ENCODE assay signal across 10 mouse cellular contexts in genomic region chr2:174310913-174311514, GRCm38 (mm10). TPM values are rescaled to one million over a fixed set of nuclear protein-coding genes. Genes with fewer than 3 reads are reported as not detected.
DNase-seq lines count a peak whose midpoint lies in the region; ATAC-seq and TF ChIP-seq lines count a peak whose summit lies in the region.
"Had no signal": no experiment of that assay in that cellular context is flagged by ENCODE, and none has a peak within 500 bp of the region (broad histone marks: within the 10 kb centered on the region; RNA-seq: fewer than 3 reads in every experiment).

No protein-coding gene starts in this region.

- peak; percentile 63; the same call in 1 of the 2 replicates for ATAC-seq in kidney, embryonic 15.5 days (replicated peaks; ENCODE audit: low FRiP score)
- ATAC-seq in neural tube, embryonic 15.5 days (ENCODE audit: low FRiP score): peak; percentile 73

- peaks cover 12% of the 10 kb centered on the region for H3K4me1 ChIP-seq in kidney, embryonic 15.5 days
- peaks cover 4% of the 10 kb centered on the region; the same call in 1 of the 2 replicates for H3K4me1 ChIP-seq in neural tube, embryonic 15.5 days

- TF ChIP-seq CTCF in left cerebral cortex, adult 2 months (IDR thresholded peaks at IDR 0.05): peak; percentile 89

- WGBS in kidney, embryonic 15.5 days: 13% methylated on average over 7 of the region's 7 CpGs
- 14% methylated on average over 7 of the region's 7 CpGs for whole genome bisulfite sequencing in neural tube, embryonic 15.5 days

- peak; percentile 57 to 59 for DNase-seq in left cerebral cortex, adult 2 months (ENCODE audit: extremely low spot score in 1 of 2, low spot score in 2 of 2)
- no peak for DNase-seq in left cerebral cortex, adult 11 months (ENCODE audit: low spot score)
- DNase-seq in adrenal gland, postnatal 36 days: peak; percentile 57 to 64
- peak; percentile 27 to 52 for DNase-seq in frontal cortex, postnatal 25 days (ENCODE audit: low spot score in 2 of 2)
- DNase-seq in lung, adult 18-20 months: peak; percentile 28 to 50
- DNase-seq in ovary, adult 18-20 months (ENCODE audit: low spot score): no peak

- H3K4me2 ChIP-seq in kidney, embryonic 15.5 days: no peak overlapping the region
- H3K4me2 ChIP-seq in neural tube, embryonic 15.5 days: no peak overlapping the region
- H3K4me2 ChIP-seq: embryonic facial prominence, embryonic 15.5 days had no signal

- H3K27ac ChIP-seq in left cerebral cortex, adult 2 months: no peak overlapping the region
- no peak overlapping the region for H3K27ac ChIP-seq in kidney, embryonic 15.5 days
- H3K27ac ChIP-seq in neural tube, embryonic 15.5 days (replicated peaks): no peak overlapping the region

- no peak overlapping the region for H3K9ac ChIP-seq in kidney, embryonic 15.5 days
- no peak overlapping the region for H3K9ac ChIP-seq in neural tube, embryonic 15.5 days (replicated peaks)
- H3K9ac ChIP-seq: embryonic facial prominence, embryonic 15.5 days had no signal

- H3K9me3 ChIP-seq in kidney, embryonic 15.5 days (replicated peaks): no peaks in the 10 kb centered on the region
- no peaks in the 10 kb centered on the region for H3K9me3 ChIP-seq in neural tube, embryonic 15.5 days (replicated peaks)
- H3K9me3 ChIP-seq: embryonic facial prominence, embryonic 15.5 days had no signal

- H3K36me3 ChIP-seq in kidney, embryonic 15.5 days: no peaks in the 10 kb centered on the region
- H3K36me3 ChIP-seq in neural tube, embryonic 15.5 days: no peaks in the 10 kb centered on the region
- H3K36me3 ChIP-seq: embryonic facial prominence, embryonic 15.5 days had no signal

- H3K4me3 ChIP-seq in left cerebral cortex, adult 2 months: no peak overlapping the region
- H3K4me3 ChIP-seq in kidney, embryonic 15.5 days (replicated peaks): no peak overlapping the region
- H3K4me3 ChIP-seq in neural tube, embryonic 15.5 days (replicated peaks): no peak overlapping the region
- H3K4me3 ChIP-seq: embryonic facial prominence, embryonic 15.5 days; myocyte had no signal

- intact Hi-C loops in left cerebral cortex, adult 2 months (cut with DNase I): loop anchor here (1.0 to 5.0 kb wide), 2 partner anchors 221 to 589 kb away; no protein-coding TSS in a partner anchor

- H3K27me3 ChIP-seq in kidney, embryonic 15.5 days: peaks cover 3% of the 10 kb centered on the region
- no peaks in the 10 kb centered on the region for H3K27me3 ChIP-seq in neural tube, embryonic 15.5 days (replicated peaks)
- H3K27me3 ChIP-seq: embryonic facial prominence, embryonic 15.5 days had no signal

RNA-seq across cellular contexts. Expression of gene Gnas, which starts 26.9 kb away (rescaled TPM):
- total RNA-seq in left cerebral cortex, adult 2 months (2021): 1,000 to 10,000 TPM; 1,778 to 1,853 TPM
- 1,000 to 10,000 TPM; 2,444 to 2,615 TPM for total RNA-seq in adrenal gland, postnatal 36 days (2021)
- 1,546 and 1,642 TPM in 2 replicates for polyA plus RNA-seq in kidney, embryonic 15.5 days (2015; fragmentation: Nextera tagmentation; extraction: Ambion mirVana)
- polyA plus RNA-seq in neural tube, embryonic 15.5 days (2015; fragmentation: Nextera tagmentation; extraction: Ambion mirVana): 1,725 and 1,770 TPM in 2 replicates

RNA-seq across cellular contexts. Expression of gene Gm20721, which starts 35.5 kb away (rescaled TPM):
- total RNA-seq in left cerebral cortex, adult 2 months (2021): 1 to 10 TPM; 2.3 to 2.8 TPM
- total RNA-seq in adrenal gland, postnatal 36 days (2021): 1 to 10 TPM; 2.2 to 2.6 TPM
- polyA plus RNA-seq in kidney, embryonic 15.5 days (2015; fragmentation: Nextera tagmentation; extraction: Ambion mirVana): 13.1 and 15.7 TPM in 2 replicates
- 17.0 and 19.8 TPM in 2 replicates for polyA plus RNA-seq in neural tube, embryonic 15.5 days (2015; fragmentation: Nextera tagmentation; extraction: Ambion mirVana)

Comparison
In these comparisons a context has a peak if more than half of its experiments do, and no peak if none do; other contexts are left out.
1. DNase-seq: peak in left cerebral cortex, adult 2 months (2 of 2), adrenal gland, postnatal 36 days (2 of 2), frontal cortex, postnatal 25 days (2 of 2) and lung, adult 18-20 months (2 of 2); none in left cerebral cortex, adult 11 months (single experiment) and ovary, adult 18-20 months (single experiment).